Mouse (Mus musculus): ENCODE measurements around the gene Mbnl2. TPM values are rescaled to one million over a fixed set of nuclear protein-coding genes. Genes with fewer than 3 reads are reported as not detected.

Mbnl2 gene
- polyA plus RNA-seq, 1 experiment from 2014 or later, result 44.1 TPM

Other genes starting within 250 kb of the Mbnl2 start
- gene Oxgr1, start 233.2 kb upstream of the Mbnl2 start, polyA plus RNA-seq (2014; fragmentation: Nextera tagmentation; extraction: Ambion mirVana), result not detected in 2 replicates
- gene Rap2a, start 202.8 kb downstream of the Mbnl2 start, polyA plus RNA-seq (2014; fragmentation: Nextera tagmentation; extraction: Ambion mirVana), result 17.9 and 18.2 TPM in 2 replicates

Measured in neural tube, embryonic 11.5 days (tissue).